Mouse (Mus musculus): Measurements from ENCODE around the gene Ifnar1.

DNA sequence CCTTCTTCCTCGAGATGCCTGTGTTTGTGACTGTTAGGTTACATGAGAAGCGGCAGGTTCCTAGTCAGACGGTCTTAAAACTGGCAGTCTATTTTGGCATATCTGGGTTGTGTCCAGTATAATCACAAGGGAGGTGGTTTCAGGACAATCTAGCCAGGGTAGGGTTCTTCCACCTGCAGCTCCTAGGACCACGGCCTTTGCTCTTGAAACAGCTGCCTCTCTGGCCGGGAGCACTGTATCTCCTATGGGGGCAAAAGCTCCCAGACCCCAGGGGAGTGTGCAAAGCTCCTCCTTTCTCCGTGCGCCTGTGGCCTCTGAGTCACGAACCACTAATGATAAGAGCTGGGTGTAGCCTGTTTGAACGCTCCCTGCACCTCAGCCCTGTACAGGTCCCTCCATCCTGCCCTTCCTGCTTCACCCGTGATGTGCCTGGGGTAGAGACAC is 66.1 kb downstream of the Ifnar1 start:
- TF ChIP-seq EP300 (IDR thresholded peaks at IDR 0.05; ENCODE audit: low read depth) = no peak
- no peak for TF ChIP-seq CTCF (IDR thresholded peaks at IDR 0.05; ENCODE audit: low read depth)

Measured in liver, embryonic 14.5 days (tissue).